Mouse (Mus musculus) urinary bladder, adult 18-20 months (tissue): ENCODE measurements around the gene Otx1.

ENCODE experiments used
- DNase-seq, 2 experiments: peaks; one replicate each; pipeline ENCODE4 v3.0.0; 2022; ENCODE audit warnings: low spot score in 2 of 2, mixed read lengths in 2 of 2

The Otx1 gene

DNA sequence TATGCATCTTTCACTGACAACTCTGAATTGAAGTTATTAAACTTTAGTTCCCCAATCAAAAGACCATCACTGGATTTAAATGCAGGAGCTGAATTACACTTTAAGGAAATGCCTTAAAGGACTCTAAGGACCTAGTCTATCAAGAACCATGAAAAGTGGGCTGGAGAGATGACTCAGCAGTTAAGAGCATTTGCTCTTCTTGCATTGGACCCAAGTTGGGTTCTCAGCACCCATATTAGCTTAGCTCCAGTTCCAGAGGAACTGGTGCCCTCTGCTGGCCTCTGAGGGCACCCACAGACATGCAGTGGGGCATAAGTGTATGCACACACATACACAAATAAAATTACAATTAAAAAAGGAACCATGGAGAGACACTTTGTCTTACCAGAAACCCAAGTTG is 52.6 kb downstream of the Otx1 start:
- DNase-seq, result no peak
